Mouse (Mus musculus) heart, postnatal 0 days (tissue): ENCODE data around the gene Tpgs1. TPM values are rescaled to one million over a fixed set of nuclear protein-coding genes. Genes with fewer than 3 reads are reported as not detected.

Experiments used
- ATAC-seq: fragments of 200-750 bp; cut with Nextera tagmentation; 2 replicates; pipeline ENCODE4 v1.8.0; 2017; ENCODE audit warnings: low read depth, moderate number of reproducible peaks, moderate library complexity; ENCODE audit not compliant: insufficient read depth
- DNase-seq: peaks from one replicate; pipeline ENCODE4 v3.0.0-alpha.2; 2016; ENCODE audit warnings: low spot score
- H3K27ac ChIP-seq: fragments of 300-500 bp; sonication (generic); 2 replicates; pipeline ENCODE4 v1.5.1; 2014; ENCODE audit warnings: low read depth, mild to moderate bottlenecking
- H3K27me3 ChIP-seq: fragments of 300-500 bp; sonication (generic); 2 replicates; pipeline ENCODE4 v1.6.1; 2014; ENCODE audit warnings: low read length, mixed read lengths; ENCODE audit not compliant: control insufficient read depth, insufficient read depth
- H3K36me3 ChIP-seq: fragments of 300-500 bp; sonication (generic); replicated peaks from 2 replicates; pipeline ENCODE4 v1.6.1; 2014; ENCODE audit warnings: low read length, mixed read lengths; ENCODE audit not compliant: control insufficient read depth, insufficient read depth
- H3K4me1 ChIP-seq: fragments of 300-500 bp; sonication (generic); 2 replicates; pipeline ENCODE4 v1.6.1; 2014; ENCODE audit warnings: antibody characterized with exemption; ENCODE audit not compliant: control insufficient read depth, insufficient read depth
- H3K4me2 ChIP-seq: fragments of 300-500 bp; sonication (generic); 2 replicates; pipeline ENCODE4 v1.6.1; 2014; ENCODE audit warnings: low read depth, mild to moderate bottlenecking, low read length, moderate library complexity
- H3K4me3 ChIP-seq: fragments of 300-500 bp; sonication (generic); 2 replicates; pipeline ENCODE4 v1.5.1; 2014; ENCODE audit warnings: low read depth, low read length
- H3K9ac ChIP-seq: fragments of 300-500 bp; sonication (generic); replicated peaks from 2 replicates; pipeline ENCODE4 v1.6.1; 2014; ENCODE audit warnings: low read depth, low read length, mixed read lengths
- H3K9me3 ChIP-seq: fragments of 300-500 bp; sonication (generic); replicated peaks from 2 replicates; pipeline ENCODE4 v1.6.1; 2016; ENCODE audit warnings: low read length; ENCODE audit not compliant: control insufficient read depth
- CTCF ChIP-seq: IDR thresholded peaks from 2 replicates; pipeline ENCODE4 v1.5.1; 2016; ENCODE audit warnings: antibody characterized with exemption, control low read depth, low read depth
- EP300 ChIP-seq: IDR thresholded peaks from 2 replicates; pipeline ENCODE4 v1.6.1; 2016; ENCODE audit warnings: antibody characterized with exemption, low read depth
- WGBS: fragments of 180-500 bp; shearing (Covaris S2); extraction: QIAGEN DNeasy Blood & Tissue Kit; methylation state at CpG from one replicate; pipeline ENCODE4 v1.1.7; 2014; 5-methylcytosine and 5-hydroxymethylcytosine counted together
- polyA plus RNA-seq: library from polyadenylated mRNA; unstranded; fragments of >200 nt; fragmentation: Nextera tagmentation; extraction: Ambion mirVana; gene quantifications from 2 replicates; pipeline ENCODE4 v1.2.1, GENCODE M21; 2015
- total RNA-seq: library from RNA; depleted of rRNA; stranded (reverse); fragments of >200 nt; gene quantifications from 2 replicates; pipeline ENCODE4 v1.2.3, GENCODE M21; 2014; ENCODE audit warnings: low replicate concordance

Tpgs1 gene
- total and polyA plus RNA-seq, 2 experiments from 2014 or later: 19.7 to 43.6 TPM

DNA sequence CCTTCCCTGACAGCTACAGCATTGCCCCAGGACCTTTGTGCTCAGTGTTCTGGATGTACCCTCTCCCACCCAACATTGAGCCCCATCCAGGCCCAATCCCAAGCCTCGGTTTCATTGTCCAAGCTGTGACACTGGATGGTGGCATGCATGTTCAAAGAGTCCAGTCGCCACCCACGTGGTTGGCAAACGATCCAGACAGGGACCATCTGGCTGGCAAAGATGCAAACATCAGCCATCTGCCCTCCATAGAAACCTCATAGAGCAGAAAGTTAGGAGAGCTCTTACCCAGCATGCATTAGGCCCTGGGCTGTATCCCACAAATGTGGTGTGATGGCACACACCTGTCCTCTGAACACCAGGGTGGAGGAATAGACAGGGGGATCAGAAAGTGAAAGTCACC lies 37.7 kb upstream of the Tpgs1 start:
- no peak overlapping the region for H3K9ac ChIP-seq
- TF ChIP-seq EP300: no peak
- no peak for TF ChIP-seq CTCF
- no peaks in the 10 kb centered on the region for H3K4me1 ChIP-seq
- H3K4me2 ChIP-seq: no peak overlapping the region
- no peaks in the 10 kb centered on the region for H3K9me3 ChIP-seq
- 75% methylated on average over 4 of the region's 4 CpGs for whole genome bisulfite sequencing
- no peak overlapping the region for H3K4me3 ChIP-seq
- H3K27ac ChIP-seq: no peak overlapping the region
- no peak for ATAC-seq
- H3K36me3 ChIP-seq: no peaks in the 10 kb centered on the region
- peaks cover 5% of the 10 kb centered on the region for H3K27me3 ChIP-seq
- DNase-seq: no peak

DNA sequence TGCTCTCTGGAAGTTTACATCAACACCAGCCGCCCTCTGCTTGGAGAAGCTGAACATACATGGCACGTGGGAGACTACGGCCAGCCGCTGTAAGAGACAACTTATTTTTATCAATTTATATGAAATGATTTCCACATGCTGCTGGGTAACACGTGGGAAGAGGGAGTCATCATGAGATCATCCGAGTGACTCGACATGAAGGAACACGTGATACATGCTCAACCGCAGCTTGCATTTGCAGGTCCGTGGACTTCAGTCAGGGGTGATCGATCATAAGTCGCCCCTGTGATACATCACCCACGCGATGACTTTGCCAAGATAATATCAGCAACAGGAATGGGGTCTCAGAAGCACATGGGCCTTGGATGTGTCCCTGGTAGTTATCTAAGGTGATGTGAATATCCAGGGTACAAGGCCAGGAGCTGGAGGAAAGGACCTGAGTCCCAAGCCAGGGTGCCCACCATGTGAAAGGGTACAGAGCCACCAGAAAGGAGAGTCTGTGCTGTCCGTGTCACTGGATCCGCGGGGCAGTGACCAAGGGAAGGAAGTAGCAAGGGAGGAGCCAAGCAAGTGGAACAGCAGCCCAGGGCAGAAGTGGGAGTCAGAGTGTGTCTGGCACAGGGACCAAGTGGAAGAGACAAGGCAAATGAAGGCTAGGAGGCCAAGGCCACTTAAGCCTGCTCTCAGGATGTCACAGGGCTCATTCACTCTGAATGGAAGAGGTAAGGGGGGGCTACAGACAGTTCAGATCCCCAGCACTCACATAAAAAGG lies 36.0 kb upstream of the Tpgs1 start:
- no peak for ATAC-seq
- H3K9me3 ChIP-seq: no peaks in the 10 kb centered on the region
- WGBS: 72% methylated on average over 17 of the region's 17 CpGs
- DNase-seq: no peak
- H3K4me3 ChIP-seq: no peak overlapping the region
- TF ChIP-seq CTCF: no peak
- no peak for TF ChIP-seq EP300
- H3K27ac ChIP-seq: no peak overlapping the region
- no peak overlapping the region for H3K4me2 ChIP-seq
- no peak overlapping the region for H3K9ac ChIP-seq
- peaks cover 23% of the 10 kb centered on the region for H3K27me3 ChIP-seq
- H3K36me3 ChIP-seq: no peaks in the 10 kb centered on the region
- H3K4me1 ChIP-seq: no peaks in the 10 kb centered on the region

DNA sequence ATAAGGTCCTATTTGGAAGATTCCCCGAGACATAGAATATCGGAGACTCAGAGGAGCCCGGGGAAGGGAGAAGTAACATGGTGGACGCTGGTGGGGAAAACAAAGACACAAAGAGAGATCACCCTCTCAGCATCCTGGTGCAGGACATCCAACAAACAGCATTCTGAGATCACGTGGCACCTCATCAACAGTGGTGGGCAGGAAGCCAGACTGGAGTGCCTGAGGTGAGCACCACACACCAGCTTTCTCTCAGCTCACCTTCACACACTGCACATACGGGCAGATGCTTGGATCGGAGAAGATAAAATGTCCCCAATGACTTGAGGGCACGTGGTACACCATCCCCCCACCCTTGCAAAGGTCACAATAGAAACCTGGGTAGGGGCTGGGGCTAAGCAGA lies 32.9 kb upstream of the Tpgs1 start:
- Histone ChIP-seq H3K4me3 (no peak overlapping the region), H3K36me3 (no peaks in the 10 kb centered on the region), H3K9ac (no peak overlapping the region), H3K27me3 (peaks cover 43% of the 10 kb centered on the region), H3K27ac (no peak overlapping the region), H3K9me3 (no peaks in the 10 kb centered on the region), H3K4me2 (no peak overlapping the region), H3K4me1 (no peaks in the 10 kb centered on the region)
- TF ChIP-seq CTCF (no peak), EP300 (no peak)
- ATAC-seq (no peak), DNase-seq (no peak)
- WGBS: 82% methylated on average over 8 of the region's 8 CpGs

DNA sequence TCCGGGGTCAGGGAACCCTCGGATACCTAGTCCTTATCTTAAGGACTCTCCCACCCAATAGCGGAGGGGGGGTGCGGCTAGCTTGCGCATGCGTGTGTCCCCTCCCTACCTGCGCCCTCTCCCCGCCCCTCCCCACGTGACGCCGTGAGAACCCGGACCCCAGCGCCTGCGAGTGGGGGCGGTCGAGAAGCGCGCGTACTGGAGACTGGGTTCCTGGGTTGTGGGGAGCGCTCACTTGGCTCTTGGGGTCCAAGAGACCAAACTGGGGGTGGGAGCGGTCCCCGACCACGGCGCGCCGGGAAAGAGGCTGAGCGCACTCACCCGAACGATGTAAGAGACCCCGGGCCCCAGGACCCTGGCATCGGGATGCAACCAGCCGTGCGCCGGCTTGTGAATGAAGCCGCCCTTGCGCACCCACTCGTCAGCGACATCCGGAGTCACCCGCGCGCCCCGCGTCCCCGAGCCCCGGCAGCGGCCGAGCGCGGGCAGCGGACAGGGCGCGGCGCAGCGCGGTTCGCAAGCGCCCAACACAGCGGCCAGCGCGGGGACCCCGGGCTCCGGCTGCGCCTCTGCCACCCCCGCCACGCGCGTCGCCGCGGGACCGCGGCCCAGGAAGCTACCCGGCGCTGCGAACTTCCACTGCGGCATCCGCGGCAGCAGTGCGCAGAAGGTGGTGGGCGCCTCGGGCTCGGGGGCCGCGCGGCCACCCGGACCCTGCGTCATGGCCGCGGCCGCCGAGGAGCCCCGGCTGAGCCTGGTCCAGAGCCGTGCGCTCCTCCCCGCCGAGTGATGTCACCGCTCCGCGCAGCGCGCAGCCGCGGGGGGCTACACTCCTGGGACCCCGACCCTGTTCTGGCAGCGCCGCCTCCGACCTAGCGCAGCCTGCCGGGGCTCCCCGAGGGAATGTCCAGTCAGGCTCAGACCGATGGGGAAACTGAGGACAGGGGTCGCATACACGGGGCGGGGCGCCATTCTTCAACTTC lies 31.8 kb upstream of the Tpgs1 start, which contains the start of gene Shc2:
Gene Shc2, minus strand, starts transcription at position 791 of the 983 bp plus-strand sequence.
- peak within 1 kb of the TSS; percentile 46 for H3K9ac ChIP-seq
- TF ChIP-seq CTCF (no peak), EP300 (no peak)
- peak within 1 kb of the TSS; percentile 67 for H3K4me3 ChIP-seq
- H3K36me3 ChIP-seq: no peaks in the 10 kb centered on the region
- WGBS: under 1% methylated on average over 86 of the region's 116 CpGs
- H3K4me2 ChIP-seq: peak within 1 kb of the TSS; percentile 97
- no peaks in the 10 kb centered on the region for H3K9me3 ChIP-seq
- peaks cover 43% of the 10 kb centered on the region for H3K27me3 ChIP-seq
- ATAC-seq: peak; percentile 32; the same call in 1 of the 2 replicates
- H3K4me1 ChIP-seq: no peaks in the 10 kb centered on the region
- no peak within 1 kb of the TSS for H3K27ac ChIP-seq
- no peak for DNase-seq

DNA sequence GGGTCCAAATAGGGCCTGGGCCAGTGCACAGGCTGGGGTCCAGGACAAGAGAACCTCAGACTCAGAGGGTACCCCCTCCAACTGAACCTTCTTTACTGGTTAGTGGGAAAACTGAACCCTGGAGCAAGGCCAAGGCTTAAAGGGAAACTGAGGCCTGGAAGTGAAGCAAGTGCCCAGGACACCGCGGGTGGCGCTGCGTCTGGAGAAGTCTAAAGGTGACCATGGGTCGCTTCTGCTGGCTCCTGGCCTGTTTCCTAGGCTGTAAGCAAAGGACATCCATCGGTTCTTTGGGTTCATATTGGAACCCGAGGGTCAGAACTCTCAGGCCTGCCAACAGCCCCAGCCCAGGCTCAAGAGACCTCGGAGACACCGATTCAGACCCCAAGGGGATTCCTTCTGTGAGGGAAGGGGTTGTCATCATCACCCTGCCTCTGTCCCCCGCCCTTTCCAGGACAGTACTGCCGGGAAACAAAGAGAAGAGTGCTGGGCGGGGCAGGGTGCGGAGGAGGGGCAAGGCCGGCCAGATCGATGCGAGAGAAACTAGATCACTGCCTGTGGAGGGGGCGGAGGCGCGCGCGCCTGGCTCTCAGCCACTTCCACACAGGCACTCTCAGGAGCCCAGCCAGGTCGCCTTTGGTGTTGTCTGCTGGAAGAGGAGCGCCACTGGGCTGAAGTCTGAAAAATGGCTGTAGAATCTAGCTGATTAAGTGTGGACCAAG lies 30.5 kb upstream of the Tpgs1 start:
- Histone ChIP-seq H3K4me3 (peak overlapping the region; percentile 6), H3K9me3 (no peaks in the 10 kb centered on the region), H3K27ac (no peak overlapping the region), H3K36me3 (no peaks in the 10 kb centered on the region), H3K4me1 (no peaks in the 10 kb centered on the region), H3K27me3 (peaks cover 43% of the 10 kb centered on the region), H3K9ac (no peak overlapping the region), H3K4me2 (peak overlapping the region; percentile 21)
- DNase-seq: no peak
- TF ChIP-seq CTCF: no peak
- no peak for TF ChIP-seq EP300
- WGBS: 8% methylated on average over 23 of the region's 23 CpGs
- 0 out of 2 replicates have a peak, but pooled peaks have one; percentile 12 for ATAC-seq
